Mouse (Mus musculus): ENCODE results near the gene Morc1.

The Morc1 gene

DNA sequence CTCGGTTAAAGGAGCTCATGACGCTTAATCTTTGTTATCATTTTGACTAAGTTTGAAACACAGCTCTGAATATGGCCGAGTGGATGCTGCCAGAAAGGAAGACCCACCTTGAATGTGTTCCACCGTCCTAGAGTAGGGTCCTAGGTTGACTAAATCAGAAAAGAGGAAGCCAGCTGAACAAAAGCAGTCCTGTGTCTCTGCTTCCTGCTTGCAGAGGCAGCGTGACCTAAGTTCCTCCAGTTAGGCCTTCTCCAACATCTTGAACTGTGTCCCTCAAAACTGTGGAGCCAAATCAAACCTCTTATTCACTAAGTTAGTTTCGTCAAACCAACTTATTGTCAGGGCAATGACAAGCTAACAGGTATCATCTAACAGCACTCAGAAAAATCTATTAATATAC is 201.3 kb downstream of the Morc1 start:
- DNase-seq: no peak

DNA sequence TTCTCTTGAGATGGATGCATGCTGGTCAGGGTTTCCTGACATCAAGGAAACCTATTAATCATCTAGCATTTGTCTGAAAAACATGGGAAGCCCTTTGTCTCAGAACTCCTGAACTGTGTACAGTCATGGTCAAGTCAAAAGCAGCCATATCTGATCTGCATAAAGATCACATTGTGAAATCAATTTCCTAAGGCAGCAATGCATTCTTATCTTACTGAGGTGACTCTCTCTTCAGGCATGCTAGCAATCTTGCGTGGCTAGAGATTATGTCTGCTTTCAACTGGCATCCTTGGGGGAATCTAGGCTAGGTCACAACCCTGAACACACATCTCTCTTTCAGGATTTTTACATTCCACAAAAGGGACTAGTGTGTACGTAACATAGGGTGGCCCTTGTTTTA is 215.2 kb downstream of the Morc1 start:
- DNase-seq: no peak

DNA sequence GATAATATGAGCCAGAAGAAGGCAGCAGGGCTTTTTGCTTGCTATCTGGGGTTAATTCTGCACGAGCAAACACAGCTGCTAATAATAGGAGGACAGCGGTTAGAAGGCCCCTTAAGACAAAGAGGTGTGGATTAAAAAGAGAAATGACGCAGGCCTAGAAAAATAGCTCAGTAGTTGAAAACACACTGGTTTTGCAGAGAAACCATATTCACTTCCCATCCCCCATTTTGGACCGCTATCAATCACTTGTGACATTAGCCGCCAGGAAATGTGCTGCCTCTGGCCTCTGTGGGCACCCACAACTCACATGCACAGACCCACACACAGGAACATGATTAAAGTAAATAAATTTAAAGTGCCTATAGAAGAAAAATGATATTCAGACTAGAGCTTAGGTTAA is 240.7 kb downstream of the Morc1 start:
- no peak for DNase-seq

DNA sequence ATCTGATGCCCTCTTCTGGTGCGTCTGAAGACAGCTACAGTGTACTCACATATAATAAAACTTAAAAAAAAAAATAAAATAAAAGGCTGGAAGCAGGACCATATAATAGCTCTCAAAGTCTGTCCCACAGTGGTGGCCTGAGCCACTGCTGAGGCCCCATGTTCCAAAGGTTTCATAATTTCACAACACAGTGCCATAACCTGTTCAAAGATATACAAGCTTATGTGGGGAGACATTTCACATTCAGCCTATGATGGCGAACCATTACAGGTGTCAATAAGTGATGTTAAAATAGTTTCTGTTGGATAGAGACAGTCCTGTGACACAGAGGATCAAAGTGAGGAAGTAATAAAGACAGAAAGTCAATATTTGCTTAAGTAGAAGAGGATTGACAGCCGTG is 241.6 kb downstream of the Morc1 start:
- DNase-seq: no peak

DNA sequence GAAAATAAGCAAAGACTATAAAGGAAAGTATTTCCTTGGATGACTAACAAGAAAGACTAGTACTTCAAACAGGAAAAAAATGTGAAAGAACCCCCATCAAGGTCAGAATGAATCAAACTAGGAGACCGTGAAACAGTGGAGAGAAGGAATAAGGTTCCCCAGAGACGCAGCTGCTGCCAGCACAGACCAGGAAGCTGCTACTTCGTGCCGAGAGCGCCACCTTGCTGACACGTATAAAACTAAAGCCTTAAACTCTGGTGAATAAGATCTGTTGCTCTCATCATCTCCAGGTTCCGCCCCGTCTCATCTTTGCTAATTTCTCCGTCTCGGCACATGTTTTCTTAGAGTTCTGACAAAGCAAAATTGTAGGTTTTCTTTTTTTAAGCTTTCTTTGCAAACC is 244.6 kb downstream of the Morc1 start:
- peak; percentile 14 to 53 for DNase-seq

DNA sequence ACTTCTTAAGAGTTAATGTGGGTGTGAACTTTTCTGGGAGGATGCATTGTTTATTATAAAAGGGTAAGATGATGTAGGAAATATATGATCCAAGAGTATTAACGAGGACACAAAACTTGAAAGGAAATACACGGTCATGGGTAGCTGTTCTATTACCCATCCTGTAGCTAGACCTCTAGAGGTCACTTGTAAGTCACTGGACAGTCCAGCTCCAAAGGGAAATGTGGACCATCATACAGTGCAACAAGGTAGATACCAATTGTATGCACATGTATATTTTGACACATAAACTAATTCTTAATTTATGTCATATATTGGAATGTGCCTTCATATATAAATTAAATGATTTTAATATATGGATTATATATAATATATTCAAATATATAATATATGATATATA is 245.2 kb downstream of the Morc1 start:
- DNase-seq: no peak

DNA sequence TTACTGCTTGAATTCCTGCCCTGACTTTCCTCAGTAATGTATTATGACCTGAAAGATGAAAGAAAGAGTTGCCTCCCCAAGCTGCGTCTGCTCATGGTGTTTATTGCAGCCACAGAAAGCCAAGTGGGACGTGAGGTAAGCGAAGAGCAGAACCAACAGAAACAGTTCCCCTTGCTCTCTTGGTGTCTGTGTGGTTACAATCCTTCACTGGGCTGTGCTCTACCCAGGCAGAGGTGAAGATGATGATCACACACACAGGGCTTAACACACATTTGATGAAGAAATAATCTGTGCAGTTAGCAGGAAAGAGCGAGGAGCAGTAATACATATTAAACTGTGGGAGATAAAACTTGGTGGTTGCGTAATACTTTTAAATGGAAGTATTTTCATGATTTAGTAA is 246.3 kb downstream of the Morc1 start:
- DNase-seq: no peak

DNA sequence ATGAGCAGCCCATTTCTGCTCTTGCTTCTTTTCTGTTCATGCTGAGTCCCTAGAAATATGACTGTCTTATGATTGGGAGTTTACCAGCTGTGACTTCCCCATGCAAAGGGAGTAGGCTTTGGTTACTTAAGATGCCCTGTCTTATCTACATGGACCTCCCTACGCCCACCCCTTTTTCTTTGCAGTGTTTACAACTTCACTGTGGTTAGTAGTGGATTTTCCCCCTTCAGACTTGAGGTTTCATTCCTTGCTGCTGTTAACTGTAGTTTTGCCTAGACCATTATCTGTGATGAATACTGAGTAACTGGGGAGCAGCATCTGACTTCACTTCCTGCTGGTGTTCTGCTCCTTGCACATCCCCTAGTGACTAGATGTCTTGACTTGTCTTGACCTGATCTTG is 247.0 kb downstream of the Morc1 start:
- DNase-seq: no peak
